Mouse (Mus musculus) brain, embryonic 14.5 days (tissue): Measurements from ENCODE around the gene Ttpal.

ENCODE experiments used
- CTCF ChIP-seq: fragments of 200-500 bp; IDR thresholded peaks from 2 replicates; pipeline ENCODE4 v1.5.1; 2012; ENCODE audit warnings: inconsistent platforms, mild to moderate bottlenecking, moderate library complexity, borderline replicate concordance; ENCODE audit not compliant: insufficient read depth, insufficient read length; ENCODE audit errors: extremely low read depth
- POLR2A ChIP-seq: fragments of 200-500 bp; IDR thresholded peaks from 2 replicates; pipeline ENCODE4 v1.6.1; 2012; ENCODE audit warnings: mild to moderate bottlenecking, inconsistent platforms, borderline replicate concordance; ENCODE audit not compliant: poor library complexity, insufficient read depth, insufficient read length, severe bottlenecking; ENCODE audit errors: extremely low read depth

GRCm38 (mm10) chr2:163586384-163587261 is 15.5 kb upstream of the Ttpal start:
- TF ChIP-seq CTCF (peak; percentile 83), POLR2A (no peak)
